Mouse (Mus musculus) liver, adult 2 months (tissue): ENCODE measurements at regions not wholly inside any gene's neighbourhood (a gene's known extent, or its start where the extent isn't known, plus 50 kb on each side); places are given as distances from the start of the nearest gene placed in this dataset.
A peak's percentile ranks its signal among the peaks of the same experiment; 100 is the strongest.

Source experiments
- DNase-seq: peaks from one replicate; pipeline ENCODE4 v3.0.0-alpha.2; 2011; ENCODE audit warnings: low read depth, low spot score; ENCODE audit errors: extremely low read depth
- H3K27ac ChIP-seq: fragments of 200-500 bp; replicated peaks from 2 replicates; pipeline ENCODE4 v1.5.1; 2012; ENCODE audit warnings: low read depth, mild to moderate bottlenecking, control low read depth, inconsistent platforms, low read length; ENCODE audit not compliant: insufficient read depth
- H3K27me3 ChIP-seq: fragments of 200-500 bp; 2 replicates; pipeline ENCODE4 v1.6.1; 2012; ENCODE audit warnings: mild to moderate bottlenecking, moderate library complexity, low read length, inconsistent platforms; ENCODE audit not compliant: control insufficient read depth, insufficient read depth
- H3K36me3 ChIP-seq: fragments of 200-500 bp; 2 replicates; pipeline ENCODE4 v1.6.1; 2012; ENCODE audit warnings: low read length, inconsistent platforms; ENCODE audit not compliant: control insufficient read depth, insufficient read depth
- H3K4me1 ChIP-seq: fragments of 200-500 bp; 2 replicates; pipeline ENCODE4 v1.6.1; 2011; ENCODE audit warnings: low read length; ENCODE audit not compliant: control insufficient read depth, insufficient read depth
- H3K4me3 ChIP-seq: fragments of 200-500 bp; 2 replicates; pipeline ENCODE4 v1.5.1; 2011; ENCODE audit warnings: low read depth, mild to moderate bottlenecking, control low read depth, low read length, moderate library complexity; ENCODE audit not compliant: insufficient read depth
- H3K79me2 ChIP-seq: fragments of 200-500 bp; 2 replicates; pipeline ENCODE4 v1.6.1; 2012; ENCODE audit warnings: inconsistent platforms, mild to moderate bottlenecking, low read length, moderate library complexity; ENCODE audit not compliant: control insufficient read depth, insufficient read depth
- H3K9ac ChIP-seq: fragments of 200-500 bp; 2 replicates; pipeline ENCODE4 v1.6.1; 2012; ENCODE audit warnings: low read depth, mild to moderate bottlenecking, control low read depth, inconsistent platforms, low read length
- CTCF ChIP-seq: fragments of 200-500 bp; IDR thresholded peaks from 2 replicates; pipeline ENCODE4 v1.5.1; 2011; ENCODE audit warnings: low read depth, low read length, control low read depth
- POLR2A ChIP-seq: fragments of 200-500 bp; IDR thresholded peaks from 2 replicates; pipeline ENCODE4 v1.6.1; 2011; ENCODE audit warnings: low read length, control low read depth; ENCODE audit not compliant: insufficient read depth; ENCODE audit errors: extremely low read depth
- WGBS: fragments of 180-500 bp; shearing (Covaris S2); methylation state at CpG from one replicate; pipeline ENCODE4 v1.1.7; 2018; 5-methylcytosine and 5-hydroxymethylcytosine counted together

- Histone ChIP-seq H3K27me3 (no peaks in the 10 kb centered on the region), H3K9ac (no peak overlapping the region), H3K27ac (no peak overlapping the region), H3K36me3 (no peaks in the 10 kb centered on the region), H3K4me3 (no peak overlapping the region), H3K79me2 (no peaks in the 10 kb centered on the region), H3K4me1 (no peaks in the 10 kb centered on the region)
- WGBS = 82% methylated on average over 12 of the region's 12 CpGs
- no peak for DNase-seq
- TF ChIP-seq POLR2A (no peak), CTCF (no peak)
Measured at GRCm38 (mm10) chr6:33173606-33174005, 75.3 kb upstream of the Exoc4 start.

DNA sequence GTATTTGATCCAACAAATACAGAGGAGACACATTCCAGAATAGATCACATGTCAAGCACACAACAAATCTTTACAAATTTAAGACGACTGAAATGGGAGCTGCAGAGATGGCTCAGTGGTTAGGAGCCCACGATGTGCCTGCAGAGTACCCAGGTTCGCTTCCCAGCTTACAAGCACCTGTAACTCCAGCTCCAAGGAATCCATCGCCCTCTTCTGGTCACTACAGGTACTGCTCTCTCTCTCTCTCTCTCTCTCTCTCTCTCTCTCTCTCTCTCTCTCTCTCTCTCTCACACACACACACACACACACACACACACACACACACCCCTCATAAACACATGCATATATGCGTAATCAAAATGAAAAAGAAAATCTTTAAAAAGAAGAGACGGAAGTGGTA is 74.3 kb upstream of the Exoc4 start:
- H3K4me3 ChIP-seq = no peak overlapping the region
- H3K27me3 ChIP-seq = no peaks in the 10 kb centered on the region
- TF ChIP-seq CTCF (peak; percentile 20; the same call in 1 of the 2 replicates), POLR2A (no peak)
- 56% methylated on average over 6 of the region's 6 CpGs for whole genome bisulfite sequencing
- H3K4me1 ChIP-seq = no peaks in the 10 kb centered on the region
- H3K27ac ChIP-seq = no peak overlapping the region
- H3K79me2 ChIP-seq = no peaks in the 10 kb centered on the region
- H3K36me3 ChIP-seq = no peaks in the 10 kb centered on the region
- DNase-seq = no peak
- no peak overlapping the region for H3K9ac ChIP-seq

- Histone ChIP-seq H3K27ac (no peak overlapping the region), H3K4me3 (no peak overlapping the region), H3K27me3 (no peaks in the 10 kb centered on the region), H3K79me2 (no peaks in the 10 kb centered on the region), H3K4me1 (no peaks in the 10 kb centered on the region), H3K9ac (no peak overlapping the region), H3K36me3 (no peaks in the 10 kb centered on the region)
- 73% methylated on average over 11 of the region's 11 CpGs for WGBS
- no peak for DNase-seq
- TF ChIP-seq POLR2A (no peak), CTCF (no peak)
Measured at GRCm38 (mm10) chr6:33189521-33190246, 59.2 kb upstream of the Exoc4 start.

GRCm38 (mm10) chr6:33193823-33194222 is 55.1 kb upstream of the Exoc4 start:
- Histone ChIP-seq H3K36me3 (no peaks in the 10 kb centered on the region), H3K79me2 (no peaks in the 10 kb centered on the region), H3K4me1 (no peaks in the 10 kb centered on the region), H3K4me3 (no peak overlapping the region), H3K27ac (no peak overlapping the region), H3K9ac (no peak overlapping the region), H3K27me3 (no peaks in the 10 kb centered on the region)
- 74% methylated on average over 3 of the region's 3 CpGs for WGBS
- DNase-seq = no peak
- TF ChIP-seq CTCF (no peak), POLR2A (no peak)
